Mouse (Mus musculus): ENCODE measurements around the gene Ahcy. TPM values are rescaled to one million over a fixed set of nuclear protein-coding genes. Genes with fewer than 3 reads are reported as not detected.
"Not testable (repeated sequence)": the region's sequence is repeated elsewhere in the genome, so short reads cannot be mapped to it uniquely, and the experiment has no call there.

The Ahcy gene
- 42.0 and 52.2 TPM in 2 replicates for total RNA-seq (2021)
- long read RNA-seq, transcript Ahcy-201 (10 exons, 2,543 nt): major isoform, 370 of 506 reads
- long read RNA-seq, partial matches to known transcripts: 91 of 506 reads
- long read RNA-seq, other reads (novel, unspliced or antisense): 45 of 506 reads

DNA sequence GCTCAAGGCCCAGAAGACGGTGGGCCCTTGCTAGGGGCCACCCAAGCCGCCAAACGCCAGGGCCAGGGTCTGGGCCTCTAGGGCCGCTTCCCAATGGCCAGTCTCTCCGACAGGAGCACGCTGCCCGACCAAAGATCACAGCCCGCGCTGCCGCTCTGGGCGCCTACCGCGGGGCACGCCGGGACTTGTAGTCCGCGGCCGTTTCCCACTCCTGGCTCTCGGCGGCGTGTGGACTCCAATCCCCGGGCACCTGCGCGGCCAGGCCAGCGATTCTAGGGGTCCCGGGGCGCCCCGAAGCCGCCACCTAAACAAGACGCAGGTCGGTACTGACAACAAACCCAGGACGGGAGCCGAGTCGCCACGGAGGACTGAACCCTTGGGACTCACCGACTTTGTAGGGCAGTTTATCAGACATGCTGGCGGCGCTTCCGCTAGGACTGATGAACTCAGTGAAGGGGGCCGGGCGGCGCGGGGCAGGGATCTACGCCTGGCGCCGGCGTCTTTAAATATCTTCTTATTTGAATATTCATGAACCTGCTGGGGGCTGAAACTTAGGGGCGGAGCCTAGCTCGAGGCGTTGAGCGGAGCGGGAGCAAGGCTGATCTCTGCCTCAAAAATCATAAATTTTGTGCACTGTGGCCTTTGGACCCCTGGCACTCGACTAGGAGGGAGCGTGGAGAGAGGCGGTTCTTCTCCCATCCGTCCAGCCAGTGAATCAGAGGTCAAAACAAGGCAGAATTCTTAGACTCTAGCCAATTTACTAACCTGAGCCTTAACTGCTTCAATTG lies at the start of gene Ahcy:
Ahcy (minus strand) TSS at position 520 of the 788 bp plus-strand sequence.
- DNase-seq: peak; percentile 89

DNA sequence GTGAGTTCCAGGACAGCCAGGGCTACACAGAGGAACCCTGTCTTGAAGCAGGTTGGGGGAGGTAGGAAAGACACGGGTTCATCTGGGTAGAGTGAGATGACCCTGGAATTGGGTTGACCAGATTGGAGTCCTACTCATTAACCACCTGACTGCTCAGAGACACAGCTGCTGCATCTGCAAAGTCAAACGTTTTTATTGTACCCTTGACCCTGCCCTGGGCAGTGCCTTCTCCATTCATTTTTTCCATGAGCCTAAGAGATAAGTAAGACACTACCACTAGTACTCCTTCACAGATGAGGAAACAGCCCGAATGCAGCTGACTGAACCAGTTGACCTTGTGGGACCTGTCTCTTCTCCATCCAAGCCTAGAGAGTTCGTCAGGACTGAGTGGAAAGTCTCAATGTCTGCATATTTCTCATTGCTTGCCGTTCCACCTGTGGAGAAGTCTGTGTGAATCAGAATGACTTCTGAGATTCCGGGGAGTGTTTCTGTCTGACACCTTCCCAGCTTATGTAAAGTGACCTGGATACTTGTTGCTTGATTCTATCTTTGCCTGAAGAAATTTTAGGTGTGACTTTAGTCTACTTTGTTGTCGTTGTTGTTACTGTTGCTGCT lies 41.0 kb upstream of the Ahcy start:
- DNase-seq: no peak

DNA sequence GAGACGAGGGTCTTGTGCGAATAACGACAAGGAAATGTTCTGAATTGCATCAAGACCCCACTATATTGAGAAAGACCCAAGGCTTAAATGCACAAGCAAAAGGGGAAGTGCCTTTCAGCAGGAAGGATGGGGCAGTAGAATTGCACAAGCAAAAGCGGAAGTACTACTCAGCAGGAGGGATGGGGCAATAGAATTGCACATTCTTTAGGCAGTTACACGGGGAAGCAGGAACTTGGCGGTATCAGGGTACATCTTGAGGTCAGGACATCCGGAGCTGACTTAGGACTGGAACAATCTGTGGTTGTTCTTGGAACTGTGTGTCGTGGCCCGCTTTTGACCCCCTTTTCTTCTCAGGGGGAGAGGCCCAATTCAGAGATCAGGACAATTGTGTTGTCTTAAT lies 33.0 kb upstream of the Ahcy start:
- not testable (repeated sequence) for DNase-seq

DNA sequence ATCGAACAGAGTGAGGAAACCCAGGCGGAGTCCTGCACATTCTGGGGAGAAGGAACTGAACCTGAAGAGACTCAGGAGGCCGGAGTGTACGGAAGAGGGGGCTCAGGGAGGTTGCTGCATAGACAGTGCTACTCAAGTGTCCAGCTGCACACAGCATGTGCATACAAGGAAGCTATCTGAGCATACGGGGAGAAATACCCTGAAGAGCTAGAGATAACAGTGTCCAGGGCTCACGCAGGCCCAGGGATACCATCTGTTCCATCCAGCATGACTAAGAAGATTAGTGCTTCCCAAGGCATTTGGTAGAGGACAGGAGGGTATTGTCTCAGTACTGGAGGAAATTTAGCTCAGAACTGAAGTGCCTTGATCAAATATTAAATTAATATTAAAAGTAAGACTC lies 29.3 kb upstream of the Ahcy start:
- no peak for DNase-seq

DNA sequence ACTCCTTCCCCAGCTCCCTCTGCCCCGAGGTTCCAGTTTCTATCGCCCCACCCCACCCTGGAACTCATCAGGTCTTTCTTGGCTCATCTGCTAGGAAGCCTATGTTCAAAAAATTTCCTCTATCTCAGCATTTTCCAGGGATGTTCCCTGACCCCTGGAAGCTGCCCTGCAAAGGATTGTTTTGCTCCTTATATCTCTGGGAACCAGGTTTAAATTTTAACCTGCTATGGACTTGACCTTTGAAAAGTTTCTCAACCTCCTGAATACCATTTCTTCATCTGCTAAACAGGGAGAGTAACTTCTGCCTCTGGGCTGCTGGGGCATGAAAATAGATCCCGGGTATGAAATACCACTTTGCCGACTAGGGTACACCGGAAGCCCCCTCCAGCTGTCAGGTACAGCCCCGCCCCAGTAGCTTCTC lies 27.5 kb upstream of the Ahcy start:
- DNase-seq: no peak

DNA sequence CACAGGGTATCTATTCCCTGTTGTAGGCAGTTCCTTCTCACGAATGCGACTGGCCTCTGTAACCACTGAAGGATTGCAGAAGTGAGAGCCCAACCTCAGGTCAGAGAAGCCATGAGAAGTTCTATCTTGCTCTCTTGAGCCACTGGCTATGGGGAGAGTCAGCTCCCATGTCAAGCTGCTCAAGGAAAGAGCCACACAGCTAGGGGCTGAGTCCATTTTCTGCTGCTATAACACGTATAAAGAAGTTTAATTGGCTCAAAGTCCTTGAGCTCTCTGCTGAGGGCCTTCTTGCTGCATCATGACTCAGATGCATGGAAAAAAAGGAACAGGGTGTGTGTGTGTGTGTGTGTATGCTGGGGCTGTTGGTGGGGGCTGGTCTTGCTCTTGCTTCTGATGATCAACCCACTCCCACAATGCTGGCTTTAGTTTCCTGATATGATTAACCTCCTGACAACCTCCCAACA lies 26.5 kb upstream of the Ahcy start:
- no peak for DNase-seq

DNA sequence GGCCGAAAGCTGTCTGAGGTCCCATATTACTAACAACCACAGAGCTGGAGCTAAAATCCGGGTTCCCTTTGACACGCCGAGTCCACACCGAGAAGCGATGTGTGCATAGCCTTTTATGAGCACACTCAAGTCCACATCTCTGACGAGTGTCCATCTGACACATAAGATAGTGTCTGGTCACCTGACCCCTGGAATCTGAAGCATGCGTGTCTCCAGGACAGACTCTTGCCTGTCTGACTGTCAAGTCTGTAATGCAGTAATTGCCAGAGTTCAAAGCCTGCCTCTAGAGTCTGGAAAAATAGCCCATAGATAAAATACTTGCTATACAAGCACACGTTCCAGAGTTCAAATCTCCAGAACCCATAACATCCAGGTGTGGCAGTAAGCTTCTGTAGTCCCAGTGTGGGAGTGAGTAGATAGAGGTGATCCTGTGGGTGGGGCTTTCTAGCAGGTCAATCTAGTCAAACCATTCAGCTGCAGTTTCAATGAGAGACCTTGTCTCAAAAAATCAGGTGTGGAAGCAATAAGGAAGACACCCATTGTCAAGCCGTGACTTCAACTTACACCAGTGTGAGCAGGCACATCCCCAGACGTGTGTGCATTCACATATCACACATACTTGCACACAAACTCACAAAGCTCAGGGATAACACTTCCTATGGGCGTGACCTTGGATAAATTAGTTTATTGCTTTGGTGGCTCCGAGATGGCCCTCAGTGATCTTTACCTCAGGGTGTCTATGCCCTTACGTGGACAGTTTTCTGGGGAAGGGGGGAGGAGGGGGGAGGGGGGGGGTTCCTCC lies 25.9 kb upstream of the Ahcy start:
- DNase-seq: no peak

DNA sequence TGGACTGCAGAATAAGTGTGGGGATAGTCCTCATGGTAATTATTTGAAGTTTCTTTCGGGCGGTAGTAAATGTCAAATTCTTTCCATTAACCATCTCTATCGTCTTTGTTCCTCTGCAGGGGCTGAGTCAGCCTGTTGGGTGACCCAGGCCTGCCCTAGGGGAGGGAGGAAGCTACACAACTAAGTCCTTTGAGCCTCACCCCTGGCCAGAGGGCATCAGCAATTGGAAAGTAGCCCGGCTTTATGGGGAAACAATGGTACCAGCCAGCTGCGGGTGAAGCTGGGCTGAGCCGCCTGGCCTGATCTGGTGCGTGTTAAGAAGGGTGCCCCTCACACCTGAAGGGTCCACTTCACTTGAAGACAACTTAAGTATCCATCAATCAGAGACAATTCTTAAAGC lies 25.1 kb upstream of the Ahcy start:
- peak; percentile 20 for DNase-seq

DNA sequence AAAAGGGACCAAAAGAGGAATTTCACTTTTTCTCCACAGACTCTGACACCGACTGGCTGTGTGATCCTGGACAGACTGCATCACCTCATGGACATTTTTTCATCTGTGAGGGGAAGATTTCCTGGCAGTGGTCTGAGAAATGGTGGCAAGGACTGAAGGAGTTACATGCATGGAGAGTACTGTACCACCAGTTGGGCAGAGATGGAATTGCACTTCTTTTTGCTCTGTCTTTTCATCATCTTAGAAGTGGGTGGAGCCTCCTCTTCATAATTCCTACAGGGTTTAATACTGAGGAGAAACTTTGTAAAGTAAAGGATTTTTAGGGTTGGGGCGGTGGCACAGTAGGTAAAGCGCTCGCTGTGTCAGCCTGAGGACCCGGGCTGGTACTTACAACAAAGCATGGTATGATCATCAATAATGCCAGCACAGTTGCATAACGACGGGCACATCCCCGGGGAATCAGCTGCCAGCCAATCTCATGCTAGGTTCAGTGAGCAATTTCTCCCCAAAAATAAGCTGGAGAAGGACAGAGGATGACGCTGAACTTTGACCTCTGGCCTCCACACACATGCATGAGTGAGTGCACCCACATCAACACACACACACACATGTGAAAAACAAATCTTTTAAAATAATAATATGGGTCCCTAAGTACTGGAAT lies 24.6 kb upstream of the Ahcy start:
- peak; percentile 10 for DNase-seq

DNA sequence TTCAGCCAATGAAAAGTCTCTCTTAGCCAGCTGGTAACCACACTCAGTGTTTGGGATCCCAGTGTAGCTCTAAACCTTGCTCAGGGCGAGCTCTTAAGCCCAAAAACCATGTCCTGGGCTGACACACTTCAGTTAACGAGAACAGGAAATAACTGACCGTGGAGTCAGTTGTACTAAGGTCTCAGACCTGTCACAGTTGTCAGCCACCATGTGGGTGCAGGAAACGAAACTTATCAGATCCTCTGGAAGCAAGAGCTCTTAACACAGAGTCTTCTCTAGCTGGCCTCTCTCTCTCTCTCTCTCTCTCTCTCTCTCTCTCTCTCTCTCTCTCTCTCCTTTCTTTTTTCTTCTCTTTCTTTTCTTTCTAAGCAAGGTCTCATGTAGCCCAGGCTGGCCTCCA lies 19.1 kb upstream of the Ahcy start:
- no peak for DNase-seq

DNA sequence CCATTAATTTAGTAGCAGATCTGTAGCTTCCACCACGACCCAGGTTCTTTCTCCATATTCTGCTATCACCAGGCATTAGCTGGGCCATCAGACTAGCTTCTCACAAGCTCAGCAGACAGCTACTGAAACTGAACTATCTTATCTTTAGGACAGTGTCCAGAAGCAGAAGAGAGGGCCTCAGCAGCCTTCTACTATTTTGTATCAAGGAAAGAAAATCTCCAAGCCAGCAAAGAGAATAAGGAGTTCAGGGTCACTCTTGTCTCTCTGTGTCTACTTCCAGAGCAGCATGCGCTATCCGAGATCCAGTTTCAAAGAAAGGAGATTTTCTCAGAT lies 17.4 kb upstream of the Ahcy start:
- DNase-seq: no peak

DNA sequence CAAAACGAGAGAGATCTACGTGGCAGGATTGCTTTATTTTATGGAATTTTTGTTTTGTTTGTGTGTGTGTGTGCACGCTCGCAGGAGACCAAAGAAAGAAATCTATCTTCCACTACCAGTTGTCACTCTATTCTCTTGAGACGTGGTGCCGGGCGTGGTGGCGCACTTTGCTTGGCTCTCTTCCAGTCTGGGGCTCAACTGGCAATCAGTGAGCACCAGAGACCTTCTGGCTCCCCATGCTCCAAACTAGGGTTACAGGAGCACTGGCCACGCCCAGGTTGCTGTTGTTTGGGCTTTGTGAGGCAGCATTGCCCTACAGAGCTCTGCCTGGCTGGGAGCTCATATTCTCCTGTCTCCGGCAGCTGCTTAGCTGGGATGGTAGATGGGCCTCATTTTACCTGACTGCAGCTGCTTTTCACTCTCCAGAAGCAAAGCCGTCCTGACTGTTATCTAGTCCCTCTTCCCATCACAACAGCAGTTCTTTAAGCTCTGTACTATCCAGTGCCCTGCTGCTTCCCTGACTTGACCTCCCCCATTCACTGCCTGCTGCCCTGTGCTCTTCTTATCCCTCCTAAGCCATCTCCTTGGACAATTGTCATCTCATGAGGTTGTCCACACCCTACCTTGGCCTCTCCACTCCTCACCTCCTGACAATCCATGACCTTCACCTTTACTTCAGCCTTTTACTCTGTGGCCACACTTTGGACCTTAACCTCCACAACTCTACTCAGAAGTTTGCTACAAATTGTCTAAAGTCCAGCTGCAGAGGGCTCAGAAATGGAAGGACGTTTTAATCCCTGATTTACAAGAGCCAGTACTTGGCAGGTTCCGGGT lies 16.8 kb upstream of the Ahcy start:
- peak; percentile 38 for DNase-seq

DNA sequence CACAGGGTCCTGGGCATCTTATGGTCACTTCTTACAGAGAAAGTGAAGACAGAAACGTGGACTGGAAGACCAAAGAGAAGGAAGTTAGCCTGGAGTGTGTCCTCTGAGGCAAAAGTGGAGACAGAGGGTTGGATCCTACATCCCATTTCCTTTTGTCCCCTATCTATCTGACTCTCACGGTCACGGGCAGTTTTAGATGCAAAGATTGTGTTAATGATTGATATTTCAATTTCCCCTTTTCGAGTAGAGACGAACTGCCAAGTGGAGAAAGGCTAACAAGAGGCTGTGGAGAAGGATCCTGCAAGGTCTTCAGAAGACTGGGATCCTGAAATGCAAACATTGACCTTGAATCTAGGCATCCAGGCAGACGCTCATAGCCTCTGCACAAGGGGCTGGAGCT lies 14.0 kb upstream of the Ahcy start:
- DNase-seq: no peak

DNA sequence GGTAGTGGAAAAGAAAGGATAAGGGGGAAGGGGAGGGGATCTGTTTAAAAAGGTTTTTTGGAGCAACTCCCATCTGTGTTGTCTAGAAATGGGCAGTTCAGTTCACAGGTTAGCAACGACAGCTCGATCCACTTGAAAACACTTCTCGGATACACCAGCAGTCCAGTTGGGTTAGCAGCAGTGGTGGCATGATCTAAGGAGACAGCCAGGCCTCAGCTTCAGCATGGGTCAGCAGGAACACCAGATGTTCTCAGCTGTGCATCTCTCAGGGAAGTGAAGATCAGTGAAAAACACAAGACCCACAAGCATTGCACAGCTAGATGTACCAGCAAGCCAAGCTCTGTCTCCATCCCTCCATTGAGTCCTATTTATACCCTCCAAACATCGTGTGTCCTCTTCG lies 12.0 kb upstream of the Ahcy start:
- DNase-seq: no peak

DNA sequence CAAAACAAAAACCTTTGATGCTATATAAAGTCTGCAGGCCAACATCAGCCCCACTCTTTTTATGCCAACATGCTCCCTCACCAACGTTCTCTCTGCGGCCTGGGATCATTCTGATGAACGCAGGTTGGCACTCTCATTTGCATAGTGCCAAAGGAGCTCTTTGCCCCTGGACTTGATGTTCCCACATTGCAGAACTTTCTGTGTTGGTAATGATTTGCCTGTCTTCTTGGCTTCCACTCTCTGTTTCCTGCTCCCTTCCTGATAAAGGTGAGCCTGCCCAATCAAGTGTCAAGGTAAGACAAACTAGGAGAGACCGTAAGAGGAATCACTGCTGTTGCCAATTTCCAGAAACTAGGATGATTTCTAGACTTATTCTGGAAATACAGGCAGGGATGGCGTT lies 10.2 kb upstream of the Ahcy start:
- no peak for DNase-seq

DNA sequence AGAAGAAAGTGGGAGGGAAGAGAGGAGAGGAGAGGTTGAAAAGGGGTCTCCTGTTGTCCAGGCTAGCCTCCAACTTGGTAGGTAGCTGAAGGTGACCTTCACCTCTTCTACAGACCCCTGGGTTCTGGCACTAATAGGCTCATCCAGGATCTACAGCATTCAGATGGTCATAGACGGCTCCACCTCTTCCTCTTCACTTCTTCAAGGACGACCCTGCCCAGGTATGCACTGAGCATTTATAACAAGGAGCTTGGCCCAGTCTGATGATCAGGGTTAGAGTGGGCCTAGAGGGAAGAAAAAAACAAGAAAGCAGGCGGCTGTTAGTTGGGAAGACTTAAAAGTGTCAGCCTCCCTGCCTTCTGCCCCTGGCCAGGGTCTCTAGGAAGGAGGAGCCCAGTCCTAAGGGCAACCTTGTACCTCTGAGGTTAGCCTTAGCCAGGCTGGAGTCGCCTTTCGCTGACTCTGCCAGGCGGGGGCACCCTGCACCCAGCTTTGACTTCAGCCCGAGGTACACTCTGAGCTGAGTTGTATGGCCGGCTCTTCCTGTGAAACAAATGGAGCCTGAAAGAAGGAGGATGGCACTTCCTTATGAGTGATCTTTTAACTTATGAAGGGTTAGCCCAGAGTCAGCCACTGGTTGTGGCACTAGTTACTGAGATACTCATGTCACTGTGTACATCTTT lies 8.0 kb upstream of the Ahcy start:
- peak; percentile 78 for DNase-seq

DNA sequence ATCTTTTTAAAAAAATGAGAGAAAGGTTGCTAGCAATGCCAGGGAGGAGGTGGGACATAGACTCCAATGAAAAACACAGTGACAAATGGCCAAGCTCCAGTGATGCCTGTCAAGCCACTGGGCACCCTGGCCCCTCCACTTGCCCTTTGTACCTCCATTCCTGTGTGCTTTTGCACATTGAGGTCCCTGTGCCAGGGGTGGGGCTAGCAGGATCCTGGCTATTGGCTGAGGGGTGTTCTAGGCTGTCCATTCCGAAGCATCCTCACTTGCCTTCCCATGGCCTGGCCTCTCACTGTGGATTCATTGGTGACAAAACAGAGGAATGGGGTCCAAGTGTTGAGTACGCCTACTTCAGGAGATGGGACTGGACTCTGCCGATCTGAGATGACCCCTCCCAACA lies 6.8 kb upstream of the Ahcy start:
- no peak for DNase-seq

DNA sequence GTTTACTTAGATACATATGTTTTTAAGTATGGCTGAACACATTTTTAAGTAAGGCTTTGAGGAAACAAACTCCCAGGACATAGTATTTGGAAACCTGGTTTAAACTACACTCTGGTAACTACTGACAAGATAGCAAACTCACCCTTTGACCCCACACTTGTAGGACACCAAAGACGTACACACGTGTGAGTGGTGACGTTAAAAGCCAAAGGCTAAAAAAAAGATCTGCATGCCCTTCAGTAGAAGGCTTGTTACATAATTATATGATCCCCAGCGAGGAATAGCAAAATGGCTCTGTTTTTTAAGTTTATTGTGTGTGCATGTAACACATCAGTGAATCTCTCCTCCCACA lies 5.9 kb upstream of the Ahcy start:
- DNase-seq: no peak

DNA sequence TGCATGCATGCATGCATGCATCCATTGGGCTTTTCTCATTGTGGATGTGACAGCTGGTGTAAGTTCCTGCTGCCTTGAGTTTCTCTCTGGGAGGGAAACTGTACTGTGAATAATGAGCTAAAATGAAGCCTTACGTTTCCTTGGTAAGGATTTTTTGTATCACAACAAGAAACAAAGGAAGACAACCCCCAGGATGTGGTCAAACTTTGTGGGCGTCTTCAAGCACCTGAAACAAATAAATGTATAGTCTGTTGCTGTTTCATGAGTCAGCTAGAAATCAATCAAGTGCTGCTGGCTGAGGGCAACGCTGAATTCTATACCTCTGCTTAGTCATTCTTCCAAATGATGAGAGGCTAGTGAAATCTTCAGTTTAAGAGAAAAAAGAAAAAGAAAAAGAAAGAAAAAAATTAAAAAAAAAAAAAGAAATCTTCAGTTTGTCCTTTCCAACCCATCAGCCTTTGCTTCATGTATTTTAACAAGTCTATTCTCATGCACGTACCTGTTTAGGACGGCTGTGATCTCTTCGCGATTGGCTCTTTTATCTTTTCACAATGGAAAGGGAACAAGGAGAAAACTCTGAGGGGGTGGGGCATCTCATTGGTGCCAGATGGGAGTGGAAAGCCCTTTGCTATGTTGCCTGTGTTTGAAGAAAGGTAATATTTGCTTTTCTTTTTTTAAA lies 5.3 kb upstream of the Ahcy start:
- DNase-seq: no peak

DNA sequence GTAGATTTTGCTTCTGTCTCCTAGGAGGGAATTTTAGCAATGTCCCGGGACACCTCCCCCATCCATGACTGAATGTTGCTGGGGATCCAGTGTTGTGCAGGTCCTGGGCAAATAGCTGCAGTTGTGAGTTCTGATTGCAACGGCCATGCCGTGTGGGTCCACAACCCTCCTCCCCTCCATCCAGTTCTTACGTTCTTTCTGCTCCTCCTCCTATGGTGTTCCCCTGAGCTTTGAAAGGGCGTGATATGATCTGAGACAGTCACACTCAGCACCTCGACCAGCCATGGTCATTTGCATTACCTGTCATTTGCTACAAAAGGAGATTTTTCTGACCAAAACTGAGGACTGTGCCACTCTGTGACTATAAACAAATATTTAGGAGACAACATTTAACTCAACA lies 1.4 kb upstream of the Ahcy start:
- no peak for DNase-seq
